Mouse (Mus musculus) embryonic stem cell, embryonic (primary cell): ENCODE measurements around the gene Patz1.

ENCODE experiments used
- CTCF ChIA-PET, 4 experiments: fragments of 300-600 bp in 2 of 4; fragments of 350-600 bp in 2 of 4; sonication (Branson Sonifier 250); formaldehyde crosslinking; loops; one replicate each; lab custom pipeline; 2022; ENCODE audit warnings: inconsistent platforms in 2 of 4; lab: Charles Lee
- POLR2A ChIA-PET, 4 experiments: fragments of 300-600 bp in 2 of 4; fragments of 350-600 bp in 2 of 4; sonication (Branson Sonifier 250); formaldehyde crosslinking; loops; one replicate each; lab custom pipeline; 2022; ENCODE audit warnings: antibody characterized with exemption in 4 of 4, inconsistent platforms in 1 of 4; lab: Charles Lee

Gene Patz1

GRCm38 (mm10) chr11:3331756-3332642 lies 43.3 kb downstream of the Patz1 start:
- ChIA-PET CTCF (interaction anchor here (0.6 to 5.5 kb wide), 30 partner anchors 10 to 792 kb away, joined by 3 to 64 read pairs (median 4); partner anchors contain the start of gene Drg1 (in 1 of the 4)), POLR2A (interaction anchor here (0.6 to 6.3 kb wide), 94 partner anchors 9 to 629 kb away, joined by 3 to 122 read pairs (median 4); partner anchors contain the start of genes Drg1 (in 3 of the 4), Morc2a (in 2 of the 4), Rnf185 (in 2 of the 4) and Sfi1 (in 2 of the 4))

DNA sequence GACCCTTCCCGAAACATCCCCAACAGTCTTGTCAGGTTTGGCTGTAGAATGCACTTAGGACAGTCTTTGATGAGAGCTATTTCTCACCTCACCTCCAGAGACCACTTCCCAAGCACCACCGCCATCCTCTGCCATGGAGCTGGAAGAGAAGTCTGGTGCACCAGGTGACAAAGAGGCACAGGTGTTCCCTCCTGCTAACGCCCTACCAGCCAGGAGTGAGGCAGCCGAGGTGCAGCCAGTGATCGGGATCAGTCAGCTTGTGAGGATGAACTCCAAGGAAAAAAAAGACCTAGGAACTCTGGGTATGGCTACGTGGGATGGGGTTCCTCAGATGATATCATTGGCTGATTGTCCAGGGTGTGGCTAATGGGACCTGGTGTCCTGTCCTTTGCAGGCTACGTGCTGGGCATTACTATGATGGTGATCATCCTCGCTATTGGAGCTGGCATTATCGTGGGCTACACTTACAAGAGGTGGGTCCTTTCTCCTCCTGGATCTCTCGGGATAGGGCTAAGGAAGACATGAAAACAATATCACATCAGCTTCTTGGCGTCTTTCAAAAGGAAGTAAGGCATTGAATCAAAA lies 44.5 kb downstream of the Patz1 start:
- CTCF ChIA-PET, result interaction anchor here in 2 of 4 experiments (2.2 to 5.5 kb wide), 2 partner anchors 13 to 15 kb away, joined by 8 to 64 read pairs; no protein-coding TSS in a partner anchor
- POLR2A ChIA-PET, result interaction anchor here (0.6 to 6.3 kb wide), 33 partner anchors 13 to 880 kb away, joined by 3 to 122 read pairs (median 5); partner anchors contain the start of genes Drg1 (in 3 of the 4), Patz1 (in 2 of the 4), Morc2a (in 1 of the 4) and Rnf185 (in 1 of the 4)

- ChIA-PET POLR2A (interaction anchor here in 3 of 4 experiments (0.9 to 5.9 kb wide), 25 partner anchors 8 to 315 kb away, joined by 3 to 115 read pairs (median 8); partner anchors contain the start of genes Rnf185 (in 2 of the 3), Morc2a (in 1 of the 3) and Patz1 (in 1 of the 3)), CTCF (interaction anchor here in 2 of 4 experiments (1.0 to 2.2 kb wide), 3 partner anchors 13 to 32 kb away, joined by 3 to 24 read pairs (median 8); no protein-coding TSS in a partner anchor)
Observed at GRCm38 (mm10) chr11:3334141-3334710, 45.6 kb downstream of the Patz1 start.

DNA sequence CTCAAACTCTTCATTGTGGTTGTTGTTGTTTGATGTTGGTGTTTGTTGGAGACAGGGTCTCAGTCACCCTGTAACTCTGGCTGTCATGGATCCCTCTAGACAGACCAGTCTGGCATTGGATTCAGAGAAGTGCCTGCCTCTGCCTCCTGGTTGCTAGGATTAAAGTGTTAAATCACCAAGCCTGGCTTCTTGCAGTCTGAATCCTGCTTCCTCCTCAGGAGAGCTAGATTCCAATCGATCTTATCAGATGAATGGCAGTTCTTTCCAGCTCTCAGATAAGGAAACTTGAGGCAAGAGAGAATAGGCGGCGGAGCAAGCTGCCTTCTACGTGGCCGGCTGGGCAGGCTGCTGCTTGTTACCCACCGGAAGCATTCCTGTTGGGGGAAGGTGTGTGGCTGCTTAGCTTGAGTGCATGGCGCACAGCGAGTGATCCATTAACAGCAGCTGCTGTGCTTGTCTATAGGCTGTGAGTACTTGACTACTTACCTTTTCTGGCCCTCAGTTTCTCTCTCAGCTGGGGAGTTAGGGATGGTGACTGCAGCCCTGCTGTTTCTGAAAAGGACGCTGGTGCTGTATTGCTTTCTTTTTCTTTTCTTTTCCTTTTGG lies 46.1 kb downstream of the Patz1 start:
- CTCF ChIA-PET, result interaction anchor here in 2 of 4 experiments (1.0 to 2.9 kb wide), 4 partner anchors 12 to 32 kb away, joined by 3 to 24 read pairs (median 12); no protein-coding TSS in a partner anchor
- POLR2A ChIA-PET, result interaction anchor here (0.7 to 5.9 kb wide), 50 partner anchors 9 to 528 kb away, joined by 3 to 115 read pairs (median 5); partner anchors contain the start of genes Drg1 (in 2 of the 4), Morc2a (in 2 of the 4), Rnf185 (in 2 of the 4) and Limk2 (in 1 of the 4)

GRCm38 (mm10) chr11:3335651-3336216 lies 47.1 kb downstream of the Patz1 start:
- POLR2A ChIA-PET, result interaction anchor here (0.6 to 5.9 kb wide), 71 partner anchors 8 to 528 kb away, joined by 3 to 115 read pairs (median 5); partner anchors contain the start of genes Patz1 (in 3 of the 4), Drg1 (in 2 of the 4), Morc2a (in 2 of the 4) and Rnf185 (in 2 of the 4)

GRCm38 (mm10) chr11:3336602-3337001 lies 47.9 kb downstream of the Patz1 start:
- ChIA-PET POLR2A (interaction anchor here (0.6 to 5.9 kb wide), 44 partner anchors 7 to 469 kb away, joined by 3 to 115 read pairs (median 8); partner anchors contain the start of genes Drg1 (in 2 of the 4), Patz1 (in 2 of the 4), Rnf185 (in 2 of the 4) and Limk2 (in 1 of the 4)), CTCF (interaction anchor here in 2 of 4 experiments (1.3 to 2.9 kb wide), 5 partner anchors 10 to 117 kb away, joined by 4 to 24 read pairs (median 8); no protein-coding TSS in a partner anchor)

More at GRCm38 (mm10) chr11:3335651-3336216, 47.1 kb downstream of the Patz1 start:
- CTCF ChIA-PET, result interaction anchor here in 3 of 4 experiments (0.6 to 2.9 kb wide), 10 partner anchors 10 to 118 kb away, joined by 3 to 24 read pairs (median 5); no protein-coding TSS in a partner anchor

GRCm38 (mm10) chr11:3337173-3337955 lies 48.7 kb downstream of the Patz1 start:
- POLR2A ChIA-PET, result interaction anchor here (0.5 to 5.9 kb wide), 45 partner anchors 8 to 312 kb away, joined by 3 to 115 read pairs (median 4); partner anchors contain the start of genes Drg1 (in 2 of the 4), Patz1 (in 2 of the 4), Morc2a (in 1 of the 4) and Rnf185 (in 1 of the 4)
- CTCF ChIA-PET, result interaction anchor here (0.5 to 2.9 kb wide), 13 partner anchors 9 to 177 kb away, joined by 3 to 15 read pairs (median 3); no protein-coding TSS in a partner anchor

- POLR2A ChIA-PET, result interaction anchor here in 3 of 4 experiments (0.5 to 5.9 kb wide), 33 partner anchors 9 to 311 kb away, joined by 3 to 115 read pairs (median 4); partner anchors contain the start of genes Drg1 (in 2 of the 3), Patz1 (in 2 of the 3), Morc2a (in 1 of the 3) and Selenom (in 1 of the 3)
- CTCF ChIA-PET, result interaction anchor here (0.5 to 2.9 kb wide), 9 partner anchors 9 to 176 kb away, joined by 3 to 15 read pairs (median 3); no protein-coding TSS in a partner anchor
Observed at GRCm38 (mm10) chr11:3337961-3338360, 49.3 kb downstream of the Patz1 start.

- ChIA-PET CTCF (interaction anchor here in 2 of 4 experiments (0.6 to 1.6 kb wide), 2 partner anchors 11 to 57 kb away, joined by 3 to 5 read pairs; partner anchors contain the start of gene Pik3ip1 (in 1 of the 2)), POLR2A (interaction anchor here in 2 of 4 experiments (0.9 to 1.9 kb wide), 4 partner anchors 11 to 30 kb away, joined by 3 to 6 read pairs (median 4); partner anchors contain the start of gene Pik3ip1 (in 1 of the 2))
Observed at GRCm38 (mm10) chr11:3341476-3341875, 52.8 kb downstream of the Patz1 start.

- POLR2A ChIA-PET, result interaction anchor here in 3 of 4 experiments (0.6 to 9.3 kb wide), 9 partner anchors 8 to 95 kb away, joined by 3 to 216 read pairs (median 18); partner anchors contain the start of gene Pik3ip1 (in 2 of the 3)
- CTCF ChIA-PET, result interaction anchor here in 2 of 4 experiments (0.6 to 6.0 kb wide), 4 partner anchors 13 to 352 kb away, joined by 4 to 64 read pairs (median 25); partner anchors contain the start of genes Pik3ip1 (in 1 of the 2) and Rnf185 (in 1 of the 2)
Observed at GRCm38 (mm10) chr11:3344916-3345315, 56.2 kb downstream of the Patz1 start.

- ChIA-PET CTCF (interaction anchor here (0.5 to 6.0 kb wide), 30 partner anchors 7 to 914 kb away, joined by 3 to 64 read pairs (median 6); partner anchors contain the start of genes Pik3ip1 (in 2 of the 4), Limk2 (in 1 of the 4), Rnf185 (in 1 of the 4) and Selenom (in 1 of the 4)), POLR2A (interaction anchor here in 3 of 4 experiments (0.9 to 9.3 kb wide), 17 partner anchors 9 to 622 kb away, joined by 3 to 216 read pairs (median 14); partner anchors contain the start of genes Pik3ip1 (in 2 of the 3), Drg1 (in 1 of the 3), Patz1 (in 1 of the 3) and Rnf185 (in 1 of the 3))
Observed at GRCm38 (mm10) chr11:3346351-3346750, 57.7 kb downstream of the Patz1 start.

GRCm38 (mm10) chr11:3347091-3347834 lies 58.6 kb downstream of the Patz1 start:
- POLR2A ChIA-PET, result interaction anchor here (0.5 to 9.3 kb wide), 59 partner anchors 10 to 621 kb away, joined by 3 to 216 read pairs (median 6); partner anchors contain the start of genes Pik3ip1 (in 3 of the 4), Rnf185 (in 3 of the 4), Drg1 (in 2 of the 4) and Limk2 (in 1 of the 4)
- CTCF ChIA-PET, result interaction anchor here (0.5 to 6.0 kb wide), 44 partner anchors 8 to 584 kb away, joined by 3 to 64 read pairs (median 5); partner anchors contain the start of genes Pik3ip1 (in 2 of the 4), Limk2 (in 1 of the 4), Patz1 (in 1 of the 4) and Rnf185 (in 1 of the 4)

- ChIA-PET POLR2A (interaction anchor here (0.5 to 9.3 kb wide), 75 partner anchors 9 to 616 kb away, joined by 3 to 216 read pairs (median 6); partner anchors contain the start of genes Drg1 (in 3 of the 4), Pik3ip1 (in 3 of the 4), Rnf185 (in 3 of the 4) and Morc2a (in 2 of the 4)), CTCF (interaction anchor here (0.5 to 6.0 kb wide), 47 partner anchors 10 to 251 kb away, joined by 3 to 64 read pairs (median 5); partner anchors contain the start of genes Pik3ip1 (in 2 of the 4), Limk2 (in 1 of the 4), Patz1 (in 1 of the 4) and Rnf185 (in 1 of the 4))
Observed at GRCm38 (mm10) chr11:3347835-3348195, 59.1 kb downstream of the Patz1 start.
